Mouse (Mus musculus) forebrain, postnatal 0 days (tissue): ENCODE data around the gene Pdgfa. TPM values are rescaled to one million over a fixed set of nuclear protein-coding genes. Genes with fewer than 3 reads are reported as not detected.

ENCODE experiments used
- ATAC-seq: fragments of 200-750 bp; cut with Nextera tagmentation; 2 replicates; pipeline ENCODE4 v1.8.0; 2017; ENCODE audit warnings: mild to moderate bottlenecking, moderate library complexity
- DNase-seq: peaks from one replicate; pipeline ENCODE4 v3.0.0-alpha.2; 2015
- H3K27ac ChIP-seq: fragments of 300-500 bp; sonication (generic); 2 replicates; pipeline ENCODE4 v1.5.1; 2014; ENCODE audit warnings: low read depth, mild to moderate bottlenecking, antibody characterized with exemption, low read length, moderate library complexity, mixed read lengths
- H3K27me3 ChIP-seq: fragments of 300-500 bp; sonication (generic); 2 replicates; pipeline ENCODE4 v1.6.1; 2014; ENCODE audit warnings: mild to moderate bottlenecking, low read length, mixed read lengths; ENCODE audit not compliant: insufficient read depth
- H3K36me3 ChIP-seq: fragments of 300-500 bp; sonication (generic); 2 replicates; pipeline ENCODE4 v1.6.1; 2014; ENCODE audit warnings: mild to moderate bottlenecking, moderate library complexity; ENCODE audit not compliant: insufficient read depth
- H3K4me1 ChIP-seq: fragments of 300-500 bp; sonication (generic); 2 replicates; pipeline ENCODE4 v1.6.1; 2014; ENCODE audit warnings: antibody characterized with exemption; ENCODE audit not compliant: insufficient read depth
- H3K4me2 ChIP-seq: fragments of 300-500 bp; sonication (generic); 2 replicates; pipeline ENCODE4 v1.6.1; 2014; ENCODE audit warnings: low read depth, mild to moderate bottlenecking, moderate library complexity
- H3K4me3 ChIP-seq: fragments of 300-500 bp; sonication (generic); 2 replicates; pipeline ENCODE4 v1.5.1; 2014; ENCODE audit warnings: low read depth, low read length, mixed read lengths
- H3K9ac ChIP-seq: fragments of 300-500 bp; sonication (generic); 2 replicates; pipeline ENCODE4 v1.6.1; 2014; ENCODE audit warnings: mild to moderate bottlenecking
- H3K9me3 ChIP-seq: fragments of 300-500 bp; sonication (generic); 2 replicates; pipeline ENCODE4 v1.6.1; 2016; ENCODE audit warnings: low read length
- CTCF ChIP-seq: sonication (generic); IDR thresholded peaks from 2 replicates; pipeline ENCODE4 v1.5.1; 2016; ENCODE audit warnings: antibody characterized with exemption, control low read depth, low read depth
- WGBS: fragments of 180-500 bp; shearing (Covaris S2); extraction: QIAGEN DNeasy Blood & Tissue Kit; methylation state at CpG from one replicate; pipeline ENCODE4 v1.1.7; 2014; 5-methylcytosine and 5-hydroxymethylcytosine counted together
- polyA plus RNA-seq: library from polyadenylated mRNA; unstranded; fragments of >200 nt; fragmentation: Nextera tagmentation; extraction: Ambion mirVana; gene quantifications from 2 replicates; pipeline ENCODE4 v1.2.1, GENCODE M21; 2015
- total RNA-seq: library from RNA; depleted of rRNA; stranded (reverse); fragments of >200 nt; gene quantifications from 2 replicates; pipeline ENCODE4 v1.2.3, GENCODE M21; 2014; rRNA removed

Pdgfa gene
- total and polyA plus RNA-seq, 2 experiments from 2014 or later = 47.8 to 57.8 TPM

DNA sequence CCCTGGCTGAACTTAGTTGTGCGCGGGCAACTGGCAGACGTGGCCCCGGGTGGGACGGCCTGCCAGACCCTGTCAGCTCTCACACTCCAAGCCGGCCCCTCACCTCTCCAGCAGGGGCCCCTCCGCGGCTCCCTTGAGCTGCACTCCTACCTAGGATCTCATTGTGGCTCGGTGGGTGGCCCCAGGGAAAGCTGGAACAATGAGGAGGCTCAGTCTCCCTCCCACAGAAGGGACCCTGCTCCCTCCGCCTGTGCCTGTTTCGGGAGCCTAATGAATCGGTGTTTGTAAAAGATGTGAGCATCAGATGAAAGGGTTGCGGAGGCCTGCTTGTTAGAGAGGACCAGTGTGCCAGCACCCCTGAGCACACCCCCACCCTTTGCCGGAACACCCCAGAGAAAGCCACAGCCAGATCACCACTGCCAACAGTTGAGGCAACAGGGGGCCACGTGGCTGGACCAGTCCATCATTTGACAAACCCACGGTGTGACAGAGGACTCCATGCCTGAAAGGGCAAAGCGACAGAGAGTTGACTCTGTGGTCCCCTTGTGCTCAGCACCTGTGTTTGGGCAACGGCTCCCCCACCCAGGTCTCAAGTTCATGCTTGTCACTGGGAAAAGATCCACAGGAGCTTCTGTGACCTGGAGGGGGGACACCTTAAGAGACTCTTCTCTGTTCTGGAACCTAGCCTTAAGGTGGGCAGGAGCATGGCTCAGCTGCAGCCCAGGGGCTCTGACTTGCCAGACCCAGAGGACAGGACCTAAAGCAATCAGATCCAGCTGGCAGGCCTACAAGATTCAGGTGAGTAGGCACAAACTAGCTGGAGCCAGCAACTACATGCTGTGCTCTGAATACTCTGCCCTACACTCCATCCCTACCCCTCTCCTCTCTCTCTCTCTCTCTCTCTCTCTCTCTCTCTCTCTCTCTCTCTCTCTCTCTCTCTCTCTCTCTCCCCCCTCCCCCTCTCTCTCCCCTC is 64.4 kb downstream of the Pdgfa start:
- no peaks in the 10 kb centered on the region for H3K9me3 ChIP-seq
- no peak for DNase-seq
- H3K4me1 ChIP-seq = no peaks in the 10 kb centered on the region
- H3K4me3 ChIP-seq = no peak overlapping the region
- TF ChIP-seq CTCF = no peak
- peak; percentile 27 for ATAC-seq
- no peak overlapping the region for H3K4me2 ChIP-seq
- H3K36me3 ChIP-seq = no peaks in the 10 kb centered on the region
- H3K9ac ChIP-seq = no peak overlapping the region
- 11% methylated on average over 18 of the region's 18 CpGs for WGBS
- H3K27ac ChIP-seq = no peak overlapping the region
- H3K27me3 ChIP-seq = no peaks in the 10 kb centered on the region

DNA sequence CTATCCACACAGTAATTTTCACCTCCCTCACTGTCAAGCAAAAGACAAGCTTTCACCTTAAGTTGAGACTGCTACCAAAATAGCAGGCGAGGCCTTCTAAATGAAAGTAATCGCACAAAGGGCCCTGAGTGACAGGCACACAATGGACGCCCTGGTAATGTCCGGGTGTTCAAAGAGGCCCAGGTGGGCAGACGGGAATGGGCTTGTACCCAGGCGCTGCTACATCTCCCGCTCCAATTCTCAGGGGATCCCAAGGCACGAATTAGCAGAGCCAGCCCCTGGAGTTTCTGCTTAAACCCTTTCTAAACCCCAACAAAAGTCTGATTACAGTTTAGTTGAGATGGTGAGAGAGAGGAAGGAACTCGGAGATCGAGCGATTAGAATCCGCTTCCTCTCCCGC is 65.3 kb downstream of the Pdgfa start:
- DNase-seq = no peak
- no peaks in the 10 kb centered on the region for H3K27me3 ChIP-seq
- ATAC-seq = no peak
- H3K36me3 ChIP-seq = no peaks in the 10 kb centered on the region
- whole genome bisulfite sequencing = 11% methylated on average over 13 of the region's 13 CpGs
- no peak for TF ChIP-seq CTCF
- no peaks in the 10 kb centered on the region for H3K4me1 ChIP-seq
- H3K9me3 ChIP-seq = no peaks in the 10 kb centered on the region
- H3K4me3 ChIP-seq = no peak overlapping the region
- H3K4me2 ChIP-seq = no peak overlapping the region
- H3K9ac ChIP-seq = no peak overlapping the region
- H3K27ac ChIP-seq = no peak overlapping the region

DNA sequence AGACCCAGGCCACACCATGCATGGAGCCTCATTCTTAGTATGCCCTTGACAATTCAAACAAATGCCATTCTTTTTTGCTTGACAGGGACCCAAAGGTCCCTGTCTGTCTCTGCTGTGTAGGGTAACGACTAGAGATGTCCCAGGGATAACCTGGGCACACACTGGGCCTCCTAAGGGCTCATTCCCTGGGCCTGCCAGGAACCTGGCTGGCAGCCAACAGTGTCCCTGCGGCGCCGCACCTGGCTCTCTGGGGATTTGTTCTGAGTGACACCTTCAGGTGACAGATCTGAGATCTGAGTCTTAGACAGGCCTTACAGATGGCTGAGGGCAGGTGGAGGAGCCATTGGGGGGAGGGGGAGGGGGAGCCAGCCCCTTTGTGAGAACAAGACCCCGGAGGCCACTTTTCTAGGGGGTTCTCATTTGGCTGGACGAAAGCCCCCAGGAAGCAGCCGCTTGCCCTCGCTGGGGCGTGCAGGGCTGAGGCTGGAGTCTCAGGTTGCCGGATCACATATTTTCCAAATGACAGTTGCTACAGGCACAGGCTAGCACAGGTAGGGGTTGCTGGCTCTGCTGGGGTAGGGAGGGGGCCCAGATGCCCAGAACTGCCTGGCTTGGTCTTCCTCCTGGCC is 67.2 kb downstream of the Pdgfa start:
- no peak for TF ChIP-seq CTCF
- WGBS = 64% methylated on average over 10 of the region's 10 CpGs
- no peaks in the 10 kb centered on the region for H3K36me3 ChIP-seq

More for the DNA sequence above, 67.2 kb downstream of the Pdgfa start:
- Histone ChIP-seq H3K9me3 (no peaks in the 10 kb centered on the region), H3K27me3 (no peaks in the 10 kb centered on the region), H3K4me3 (no peak overlapping the region), H3K27ac (no peak overlapping the region), H3K9ac (no peak overlapping the region), H3K4me2 (no peak overlapping the region), H3K4me1 (no peaks in the 10 kb centered on the region)
- no peak for DNase-seq
- ATAC-seq = no peak

Other genes with a start within 250 kb of the Pdgfa start
- 69.5 and 81.7 TPM in 2 replicates for gene Fam20c, start 242.9 kb downstream of the Pdgfa start, total RNA-seq
- gene Fam20c, start 242.9 kb downstream of the Pdgfa start, polyA plus RNA-seq = 47.9 and 50.0 TPM in 2 replicates
- not detected in 2 replicates for gene Gm5294, start 177.3 kb downstream of the Pdgfa start, total RNA-seq
- 0.23 TPM in 1 of 2 replicates, not detected in the other for gene Gm5294, start 177.3 kb downstream of the Pdgfa start, polyA plus RNA-seq
- gene Prkar1b, start 152.6 kb upstream of the Pdgfa start, total RNA-seq = 253 and 303 TPM in 2 replicates
- 361 and 392 TPM in 2 replicates for gene Prkar1b, start 152.6 kb upstream of the Pdgfa start, polyA plus RNA-seq
- 9.4 and 12.5 TPM in 2 replicates for gene Dnaaf5, start 152.9 kb upstream of the Pdgfa start, total RNA-seq
- 2.0 and 2.6 TPM in 2 replicates for gene Dnaaf5, start 152.9 kb upstream of the Pdgfa start, polyA plus RNA-seq
- gene Sun1, start 203.3 kb upstream of the Pdgfa start, total RNA-seq = 72.6 and 84.8 TPM in 2 replicates
- gene Sun1, start 203.3 kb upstream of the Pdgfa start, polyA plus RNA-seq = 22.7 and 34.5 TPM in 2 replicates